Mouse (Mus musculus) neural tube, embryonic 14.5 days (tissue): Measurements from ENCODE around the gene B9d1. TPM values are rescaled to one million over a fixed set of nuclear protein-coding genes. Genes with fewer than 3 reads are reported as not detected.
A peak's percentile ranks its signal among the peaks of the same experiment; 100 is the strongest.

Experiments used
- ATAC-seq: fragments of 200-750 bp; cut with Nextera tagmentation; 2 replicates; pipeline ENCODE4 v1.8.0; 2017; ENCODE audit warnings: low read depth, mild to moderate bottlenecking, moderate TSS enrichment, moderate library complexity
- H3K27ac ChIP-seq: fragments of 300-500 bp; sonication (generic); 2 replicates; pipeline ENCODE4 v1.5.1; 2014; ENCODE audit warnings: low read depth, mild to moderate bottlenecking, control low read depth, low read length, moderate library complexity, mixed read lengths
- H3K27me3 ChIP-seq: fragments of 300-500 bp; sonication (generic); 2 replicates; pipeline ENCODE4 v1.6.1; 2014; ENCODE audit warnings: low read length; ENCODE audit not compliant: control insufficient read depth, insufficient read depth
- H3K36me3 ChIP-seq: fragments of 300-500 bp; sonication (generic); 2 replicates; pipeline ENCODE4 v1.6.1; 2014; ENCODE audit warnings: low read length, mixed read lengths; ENCODE audit not compliant: control insufficient read depth, insufficient read depth
- H3K4me1 ChIP-seq: fragments of 300-500 bp; sonication (generic); 2 replicates; pipeline ENCODE4 v1.6.1; 2014; ENCODE audit warnings: low read length; ENCODE audit not compliant: control insufficient read depth, insufficient read depth
- H3K4me2 ChIP-seq: fragments of 300-500 bp; sonication (generic); 2 replicates; pipeline ENCODE4 v1.6.1; 2014; ENCODE audit warnings: mild to moderate bottlenecking, low read depth, low read length, control low read depth
- H3K4me3 ChIP-seq: fragments of 300-500 bp; sonication (generic); 2 replicates; pipeline ENCODE4 v1.5.1; 2014; ENCODE audit warnings: low read depth, low read length, control low read depth, mixed read lengths
- H3K9ac ChIP-seq: fragments of 300-500 bp; sonication (generic); replicated peaks from 2 replicates; pipeline ENCODE4 v1.6.1; 2014; ENCODE audit warnings: low read depth, mild to moderate bottlenecking, control low read depth, low read length, mixed read lengths
- H3K9me3 ChIP-seq: fragments of 300-500 bp; sonication (generic); 2 replicates; pipeline ENCODE4 v1.6.1; 2016; ENCODE audit warnings: low read length; ENCODE audit not compliant: control insufficient read depth
- WGBS: fragments of 180-500 bp; shearing (Covaris S2); extraction: QIAGEN DNeasy Blood & Tissue Kit; methylation state at CpG from one replicate; pipeline ENCODE4 v1.1.7; 2014; 5-methylcytosine and 5-hydroxymethylcytosine counted together
- polyA plus RNA-seq: library from polyadenylated mRNA; unstranded; fragments of >200 nt; fragmentation: Nextera tagmentation; extraction: Ambion mirVana; gene quantifications from 2 replicates; pipeline ENCODE4 v1.2.1, GENCODE M21; 2014

Gene B9d1
- polyA plus RNA-seq, result 35.6 and 36.9 TPM in 2 replicates

DNA sequence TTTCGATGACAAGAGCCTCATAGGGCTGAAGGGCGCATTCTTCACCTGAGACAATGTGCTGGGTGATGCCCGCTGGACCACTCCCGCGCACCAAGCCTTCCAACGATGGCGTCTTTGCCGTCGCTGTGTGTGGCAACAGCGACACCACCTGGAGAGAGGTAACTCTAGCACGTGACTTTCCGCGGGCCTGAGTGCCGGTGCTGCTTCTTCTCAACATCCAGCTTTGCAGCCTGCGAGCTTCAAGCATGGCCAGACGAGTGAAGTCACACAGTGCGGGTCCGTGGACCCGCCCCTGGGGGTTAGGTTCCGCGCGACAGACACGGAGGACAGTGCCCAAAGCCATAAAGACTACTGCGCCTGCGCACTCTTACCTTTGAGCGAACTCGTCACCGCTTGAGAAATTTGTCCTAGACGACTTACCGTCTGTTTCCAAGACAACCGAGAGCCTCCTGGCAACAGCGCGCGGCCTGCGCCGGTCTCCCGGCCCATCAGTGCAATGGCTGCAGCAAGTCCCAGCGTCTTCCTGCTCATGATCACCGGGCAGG lies at the start of gene B9d1:
B9d1 (plus strand) TSS at position 432 of the 545 bp plus-strand sequence.
- H3K27ac ChIP-seq, result peak within 1 kb of the TSS; percentile 90
- peak within 1 kb of the TSS; percentile 58 for H3K4me3 ChIP-seq
- H3K4me2 ChIP-seq, result peak within 1 kb of the TSS; percentile 63
- H3K4me1 ChIP-seq, result peaks cover 7% of the 10 kb centered on the region
- H3K36me3 ChIP-seq, result no peaks in the 10 kb centered on the region
- no peaks in the 10 kb centered on the region for H3K27me3 ChIP-seq
- peak; percentile 92 for ATAC-seq
- H3K9me3 ChIP-seq, result no peaks in the 10 kb centered on the region
- H3K9ac ChIP-seq, result peak within 1 kb of the TSS; percentile 59
- WGBS, result under 1% methylated on average over 39 of the region's 39 CpGs

GRCm38 (mm10) chr11:61464071-61464470 lies 40.9 kb upstream of the B9d1 start:
- WGBS, result 80% methylated on average over 2 of the region's 2 CpGs
- Histone ChIP-seq H3K9ac (no peak overlapping the region), H3K4me2 (no peak overlapping the region), H3K36me3 (no peaks in the 10 kb centered on the region), H3K4me3 (no peak overlapping the region), H3K9me3 (no peaks in the 10 kb centered on the region), H3K4me1 (no peaks in the 10 kb centered on the region), H3K27ac (no peak overlapping the region), H3K27me3 (no peaks in the 10 kb centered on the region)
- ATAC-seq, result no peak

GRCm38 (mm10) chr11:61465422-61465821 lies 39.5 kb upstream of the B9d1 start:
- no peak for ATAC-seq
- no peaks in the 10 kb centered on the region for H3K9me3 ChIP-seq
- no peak overlapping the region for H3K4me2 ChIP-seq
- no peaks in the 10 kb centered on the region for H3K4me1 ChIP-seq
- no peak overlapping the region for H3K27ac ChIP-seq
- H3K4me3 ChIP-seq, result no peak overlapping the region
- no peaks in the 10 kb centered on the region for H3K27me3 ChIP-seq
- no peak overlapping the region for H3K9ac ChIP-seq
- no peaks in the 10 kb centered on the region for H3K36me3 ChIP-seq
- 69% methylated on average over 4 of the region's 4 CpGs for WGBS

- H3K4me3 ChIP-seq, result no peak overlapping the region
- H3K4me2 ChIP-seq, result no peak overlapping the region
- H3K4me1 ChIP-seq, result no peaks in the 10 kb centered on the region
- no peak for ATAC-seq
- 92% methylated on average over 4 of the region's 4 CpGs for WGBS
- H3K27ac ChIP-seq, result no peak overlapping the region
- H3K36me3 ChIP-seq, result no peaks in the 10 kb centered on the region
- H3K27me3 ChIP-seq, result no peaks in the 10 kb centered on the region
- no peak overlapping the region for H3K9ac ChIP-seq
- no peaks in the 10 kb centered on the region for H3K9me3 ChIP-seq
Observed at GRCm38 (mm10) chr11:61468534-61468933, 36.4 kb upstream of the B9d1 start.

- WGBS, result 81% methylated on average over 7 of the region's 7 CpGs
- H3K27ac ChIP-seq, result no peak overlapping the region
- no peaks in the 10 kb centered on the region for H3K36me3 ChIP-seq
- no peaks in the 10 kb centered on the region for H3K27me3 ChIP-seq
- H3K9me3 ChIP-seq, result no peaks in the 10 kb centered on the region
- H3K4me2 ChIP-seq, result no peak overlapping the region
- H3K4me3 ChIP-seq, result no peak overlapping the region
- no peaks in the 10 kb centered on the region for H3K4me1 ChIP-seq
- no peak for ATAC-seq
- no peak overlapping the region for H3K9ac ChIP-seq
Observed at GRCm38 (mm10) chr11:61469317-61469917, 35.5 kb upstream of the B9d1 start.

DNA sequence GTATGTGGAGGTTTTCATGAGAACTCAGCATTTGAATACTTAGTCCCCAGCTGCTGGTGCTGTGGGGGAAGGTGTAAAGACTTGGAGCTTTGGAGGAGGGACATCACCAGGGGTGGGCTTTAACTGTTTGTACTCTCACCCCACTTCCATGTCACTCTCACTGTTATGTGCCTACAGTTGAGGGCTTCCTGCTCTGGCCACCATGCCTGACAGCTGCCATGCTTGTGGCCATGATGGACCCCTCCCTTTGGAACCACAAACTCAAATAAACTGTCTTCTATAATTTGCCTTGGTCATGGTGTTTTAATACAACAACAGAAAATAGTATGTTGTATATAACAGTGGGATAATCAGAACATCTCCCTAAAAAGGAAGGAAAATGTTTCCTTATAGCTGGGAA lies 34.1 kb upstream of the B9d1 start:
- Histone ChIP-seq H3K9ac (no peak overlapping the region), H3K4me2 (no peak overlapping the region), H3K27ac (no peak overlapping the region), H3K36me3 (no peaks in the 10 kb centered on the region), H3K4me1 (no peaks in the 10 kb centered on the region), H3K4me3 (no peak overlapping the region), H3K27me3 (no peaks in the 10 kb centered on the region), H3K9me3 (no peaks in the 10 kb centered on the region)
- ATAC-seq, result no peak

DNA sequence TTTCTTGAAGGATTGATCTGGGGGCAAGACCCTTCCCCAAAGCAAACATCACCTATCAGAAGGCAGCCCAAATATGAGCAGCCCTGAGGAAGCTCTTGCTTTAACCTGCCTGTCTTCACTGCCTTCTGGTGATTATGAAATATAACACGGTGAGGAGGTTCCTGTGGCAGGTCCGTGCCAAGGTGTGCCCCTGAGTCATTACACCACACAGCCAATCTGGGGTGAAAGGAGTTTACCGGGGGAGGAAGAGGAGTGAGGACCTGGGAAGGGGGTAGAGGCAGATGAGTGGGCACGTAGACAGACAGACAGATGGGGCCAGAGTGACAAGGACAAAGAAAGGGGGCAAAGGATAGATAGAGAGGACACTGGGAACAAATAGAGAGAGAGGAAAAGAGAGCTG lies 31.3 kb upstream of the B9d1 start:
- ATAC-seq, result no peak
- Histone ChIP-seq H3K4me1 (no peaks in the 10 kb centered on the region), H3K4me2 (no peak overlapping the region), H3K4me3 (no peak overlapping the region), H3K9ac (no peak overlapping the region), H3K9me3 (no peaks in the 10 kb centered on the region), H3K36me3 (no peaks in the 10 kb centered on the region), H3K27ac (no peak overlapping the region), H3K27me3 (no peaks in the 10 kb centered on the region)
- 84% methylated on average over 4 of the region's 4 CpGs for WGBS

- no peak overlapping the region for H3K27ac ChIP-seq
- H3K4me3 ChIP-seq, result no peak overlapping the region
- H3K9me3 ChIP-seq, result no peaks in the 10 kb centered on the region
- WGBS, result 56% methylated on average over 12 of the region's 12 CpGs
- no peaks in the 10 kb centered on the region for H3K4me1 ChIP-seq
- no peaks in the 10 kb centered on the region for H3K27me3 ChIP-seq
- no peak for ATAC-seq
- H3K4me2 ChIP-seq, result no peak overlapping the region
- no peak overlapping the region for H3K9ac ChIP-seq
- no peaks in the 10 kb centered on the region for H3K36me3 ChIP-seq
Observed at GRCm38 (mm10) chr11:61476786-61477382, 28.1 kb upstream of the B9d1 start.
